Mouse (Mus musculus) MEL (cell line): ENCODE measurements around the gene Ccl24. TPM values are rescaled to one million over a fixed set of nuclear protein-coding genes. Genes with fewer than 3 reads are reported as not detected.

Experiments
- DNase-seq: peaks from one replicate; pipeline ENCODE4 v3.0.0; 2011; ENCODE audit warnings: low read depth, low spot score
- H3K27ac ChIP-seq: 2 replicates; pipeline ENCODE4 v1.5.1; 2012; ENCODE audit warnings: low read depth, mild to moderate bottlenecking, control low read depth, low read length, moderate library complexity; ENCODE audit not compliant: control insufficient read depth
- H3K27me3 ChIP-seq, 2 experiments: fragments of 150-350 bp in 1 of 2; sonication (generic) in 1 of 2; 2 replicates each; pipeline ENCODE4 v1.6.1; 2012; ENCODE audit warnings: low read length in 2 of 2, mild to moderate bottlenecking in 2 of 2, improper control_type of control experiment in 1 of 2, moderate library complexity in 1 of 2; ENCODE audit not compliant: insufficient read depth in 2 of 2, control insufficient read depth in 1 of 2
- H3K36me3 ChIP-seq, 2 experiments: 2 replicates each; pipeline ENCODE4 v1.6.1; 2012 to 2014; ENCODE audit warnings: low read length in 2 of 2, improper control_type of control experiment in 1 of 2, inconsistent platforms in 1 of 2, mild to moderate bottlenecking in 1 of 2; ENCODE audit not compliant: insufficient read depth in 2 of 2, control insufficient read depth in 1 of 2
- H3K4me1 ChIP-seq, 2 experiments: fragments of 150-350 bp in 1 of 2; sonication (generic) in 1 of 2; 2 replicates each; pipeline ENCODE4 v1.6.1; 2012; ENCODE audit warnings: low read length in 2 of 2, improper control_type of control experiment in 1 of 2, mild to moderate bottlenecking in 1 of 2; ENCODE audit not compliant: insufficient read depth in 2 of 2, control insufficient read depth in 1 of 2
- H3K4me3 ChIP-seq, 2 experiments: fragments of 150-350 bp in 1 of 2; sonication (generic) in 1 of 2; 2 replicates each; pipeline ENCODE4 v1.5.1; 2012; ENCODE audit warnings: low read depth in 2 of 2, low read length in 2 of 2, mild to moderate bottlenecking in 2 of 2, moderate library complexity in 2 of 2, control low read depth in 1 of 2, improper control_type of control experiment in 1 of 2; ENCODE audit not compliant: control insufficient read depth in 1 of 2, insufficient read depth in 1 of 2
- H3K79me2 ChIP-seq: 2 replicates; pipeline ENCODE4 v1.6.1; 2012; ENCODE audit warnings: mild to moderate bottlenecking, low read length, moderate library complexity; ENCODE audit not compliant: control insufficient read depth, poor library complexity, insufficient read depth
- H3K9ac ChIP-seq: 2 replicates; pipeline ENCODE4 v1.6.1; 2012; ENCODE audit warnings: low read depth, mild to moderate bottlenecking, control low read depth, low read length, moderate library complexity; ENCODE audit not compliant: control insufficient read depth, poor library complexity, severe bottlenecking
- H3K9me3 ChIP-seq: fragments of 150-350 bp; sonication (generic); replicated peaks from 2 replicates; pipeline ENCODE4 v1.6.1; 2012; ENCODE audit warnings: mild to moderate bottlenecking, low read length, improper control_type of control experiment, moderate library complexity; ENCODE audit not compliant: insufficient read depth
- CTCF ChIP-seq, 3 experiments: IDR thresholded peaks in 2 of 3; conservative IDR thresholded peaks in 1 of 3; 2 replicates each; pipeline ENCODE4 v1.5.1; 2011 to 2012; ENCODE audit warnings: low read length in 3 of 3, low read depth in 2 of 3, mild to moderate bottlenecking in 2 of 3, improper control_type of control experiment in 1 of 3, inconsistent platforms in 1 of 3, mixed read lengths in 1 of 3, moderate library complexity in 1 of 3; ENCODE audit not compliant: control insufficient read depth in 1 of 3, insufficient read depth in 1 of 3, poor library complexity in 1 of 3, severe bottlenecking in 1 of 3
- EP300 ChIP-seq, 2 experiments: IDR thresholded peaks; 2 replicates each; pipeline ENCODE4 v1.6.1; 2011; ENCODE audit warnings: improper control_type of control experiment in 2 of 2, low read length in 2 of 2, low read depth in 1 of 2, mild to moderate bottlenecking in 1 of 2
- GABPA ChIP-seq: IDR thresholded peaks from 2 replicates; pipeline ENCODE4 v1.6.1; 2012; ENCODE audit warnings: low read depth, mild to moderate bottlenecking, inconsistent platforms, low read length, improper control_type of control experiment, moderate library complexity
- GATA1 ChIP-seq: IDR thresholded peaks from 2 replicates; pipeline ENCODE4 v1.6.1; 2011; ENCODE audit warnings: low read depth, low read length, improper control_type of control experiment
- HCFC1 ChIP-seq: IDR thresholded peaks from 2 replicates; pipeline ENCODE4 v1.6.1; 2012; ENCODE audit warnings: low read depth, mild to moderate bottlenecking, inconsistent platforms, low read length, improper control_type of control experiment, moderate library complexity
- MAX ChIP-seq: IDR thresholded peaks from 2 replicates; pipeline ENCODE4 v1.6.1; 2011; ENCODE audit warnings: low read length, improper control_type of control experiment
- MYC ChIP-seq: IDR thresholded peaks from 2 replicates; pipeline ENCODE4 v1.6.1; 2011; ENCODE audit warnings: low read depth, mild to moderate bottlenecking, low read length, improper control_type of control experiment, moderate library complexity
- NRF1 ChIP-seq: IDR thresholded peaks from 2 replicates; pipeline ENCODE4 v1.6.1; 2014; ENCODE audit warnings: low read depth, mild to moderate bottlenecking, inconsistent platforms, low read length, improper control_type of control experiment, moderate library complexity; ENCODE audit not compliant: poor library complexity, insufficient read depth, severe bottlenecking
- POLR2A ChIP-seq, 2 experiments: IDR thresholded peaks; 2 replicates each; pipeline ENCODE4 v1.6.1; 2011 to 2012; ENCODE audit warnings: low read length in 2 of 2, mild to moderate bottlenecking in 2 of 2, control low read depth in 1 of 2, improper control_type of control experiment in 1 of 2, low read depth in 1 of 2, moderate library complexity in 1 of 2; ENCODE audit not compliant: control insufficient read depth in 1 of 2, insufficient read depth in 1 of 2, poor library complexity in 1 of 2
- TCF12 ChIP-seq: IDR thresholded peaks from 2 replicates; pipeline ENCODE4 v1.6.1; 2014; ENCODE audit warnings: low read depth, mild to moderate bottlenecking, inconsistent platforms, low read length, improper control_type of control experiment, moderate library complexity
- USF1 ChIP-seq: IDR thresholded peaks from 2 replicates; pipeline ENCODE4 v1.6.1; 2014; ENCODE audit warnings: low read depth, mild to moderate bottlenecking, inconsistent platforms, low read length, improper control_type of control experiment, moderate library complexity
- USF2 ChIP-seq, 2 experiments: IDR thresholded peaks; 2 replicates each; pipeline ENCODE4 v1.6.1; 2011 to 2012; ENCODE audit warnings: improper control_type of control experiment in 2 of 2, low read length in 2 of 2, borderline replicate concordance in 1 of 2, inconsistent platforms in 1 of 2, low read depth in 1 of 2, mild to moderate bottlenecking in 1 of 2; ENCODE audit not compliant: insufficient read depth in 1 of 2
- ZC3H11A ChIP-seq: IDR thresholded peaks from 2 replicates; pipeline ENCODE4 v1.6.1; 2012; ENCODE audit warnings: low read depth, mild to moderate bottlenecking, inconsistent platforms, low read length, improper control_type of control experiment
- ZMIZ1 ChIP-seq: IDR thresholded peaks from 2 replicates; pipeline ENCODE4 v1.6.1; 2012; ENCODE audit warnings: low read depth, mild to moderate bottlenecking, inconsistent platforms, low read length, improper control_type of control experiment, moderate library complexity
- polyA plus RNA-seq, 2 experiments: library from polyadenylated mRNA; stranded (reverse) in 1 of 2; unstranded in 1 of 2; fragments of >175 nt in 1 of 2; fragments of >200 nt in 1 of 2; gene quantifications; 2 replicates each; pipeline versions ENCODE4 v1.2.1 to v1.2.4; 2012; ENCODE audit warnings: low replicate concordance in 2 of 2, low read depth in 1 of 2; ENCODE audit not compliant: insufficient read length in 2 of 2, insufficient read depth in 1 of 2, missing spikeins in 1 of 2
- total RNA-seq: library from RNA; depleted of rRNA; stranded (reverse); fragments of 300-350 nt; gene quantifications from 2 replicates; pipeline ENCODE4 v1.2.3, GENCODE M21; 2012

The Ccl24 gene
- total and polyA plus RNA-seq, 3 experiments = not detected

- Histone ChIP-seq H3K9me3 (no peaks in the 10 kb centered on the region), H3K4me3 (peak overlapping the region in 1 of 2 experiments; percentile 23; a peak in 1 of 4 replicates), H3K36me3 (peaks cover 0 to 3% of the 10 kb centered on the region in 2 experiments; a peak in 2 of 4 replicates), H3K79me2 (no peaks in the 10 kb centered on the region), H3K4me1 (peaks cover 0 to 14% of the 10 kb centered on the region in 2 experiments; a peak in 2 of 4 replicates), H3K9ac (no peak overlapping the region), H3K27me3 (no peaks in the 10 kb centered on the region), H3K27ac (peak overlapping the region; percentile 22)
- TF ChIP-seq ZC3H11A (no peak), USF1 (peak; percentile 96), MAX (peak; percentile 94), POLR2A (IDR thresholded peaks at IDR 0.05; ENCODE audit: control insufficient read depth in 1 of 2, insufficient read depth in 1 of 2, low read depth in 1 of 2, low read length in 2 of 2, poor library complexity in 1 of 2) (0 out of 4 replicates have a peak, but pooled peaks of 1 of the 2 experiments have one; percentile 31), NRF1 (no peak), CTCF (IDR thresholded peaks at IDR 0.05 in 2 of 3, conservative IDR thresholded peaks at IDR 0.05 in 1 of 3; ENCODE audit: control insufficient read depth in 1 of 3, insufficient read depth in 1 of 3, low read depth in 2 of 3, low read length in 3 of 3, poor library complexity in 1 of 3, severe bottlenecking in 1 of 3) (peak in 2 of 3 experiments; percentile 18 to 38; a peak in 2 of 6 replicates), USF2 (IDR thresholded peaks at IDR 0.05; ENCODE audit: borderline replicate concordance in 1 of 2, insufficient read depth in 1 of 2, low read depth in 1 of 2, low read length in 2 of 2) (peak; percentile 80 to 96), MYC (peak; percentile 37; the same call in 1 of the 2 replicates), HCFC1 (0 out of 2 replicates have a peak, but pooled peaks have one; percentile 23)
- peak; percentile 54 for DNase-seq
Observed at GRCm38 (mm10) chr5:135537794-135538214, 35.0 kb downstream of the Ccl24 start.

- TF ChIP-seq CTCF (IDR thresholded peaks at IDR 0.05 in 2 of 3, conservative IDR thresholded peaks at IDR 0.05 in 1 of 3; ENCODE audit: control insufficient read depth in 1 of 3, insufficient read depth in 1 of 3, low read depth in 2 of 3, low read length in 3 of 3, poor library complexity in 1 of 3, severe bottlenecking in 1 of 3) (no peak), EP300 (IDR thresholded peaks at IDR 0.05; ENCODE audit: low read depth in 1 of 2, low read length in 2 of 2) (no peak), GATA1 (no peak), ZMIZ1 (no peak), TCF12 (no peak), GABPA (no peak), HCFC1 (no peak)
- Histone ChIP-seq H3K4me3 (no peak overlapping the region; a peak in 1 of 4 replicates), H3K36me3 (peaks cover 0 to 3% of the 10 kb centered on the region in 2 experiments; a peak in 2 of 4 replicates), H3K9ac (no peak overlapping the region), H3K27me3 (no peaks in the 10 kb centered on the region), H3K4me1 (peaks cover 0 to 14% of the 10 kb centered on the region in 2 experiments; a peak in 2 of 4 replicates), H3K79me2 (no peaks in the 10 kb centered on the region), H3K9me3 (no peaks in the 10 kb centered on the region), H3K27ac (peak overlapping the region; percentile 22)
- peak; percentile 42 for DNase-seq
Observed at GRCm38 (mm10) chr5:135537326-135537725, 35.5 kb downstream of the Ccl24 start.
